Mouse (Mus musculus): Measurements from ENCODE around the gene Asna1.

Asna1 gene

GRCm38 (mm10) chr8:85025098-85025932, at the start of gene Asna1:
Asna1 (minus strand) TSS chr8:85025281.
- DNase-seq (ENCODE audit: low spot score) = peak; percentile 66

DNA sequence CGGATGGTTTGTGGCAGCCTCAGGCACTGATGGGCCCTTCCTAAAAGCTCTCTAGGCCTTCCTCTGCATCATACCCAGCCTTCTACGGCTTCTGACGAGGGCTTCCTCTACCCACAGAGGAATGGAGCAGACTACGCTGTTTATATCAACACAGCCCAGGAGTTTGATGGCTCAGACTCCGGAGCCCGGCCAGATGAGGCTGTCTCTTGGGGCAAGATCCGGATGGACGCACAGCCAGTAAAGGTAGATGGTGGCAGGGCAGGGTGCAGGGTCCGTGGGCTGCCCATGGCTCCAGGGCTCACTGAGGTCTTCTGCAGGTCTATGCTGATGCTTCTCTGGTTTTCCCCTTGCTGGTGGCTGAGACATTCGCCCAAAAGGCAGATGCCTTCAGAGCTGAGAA, 49.5 kb upstream of the Asna1 start:
- no peak for DNase-seq (ENCODE audit: low spot score)

DNA sequence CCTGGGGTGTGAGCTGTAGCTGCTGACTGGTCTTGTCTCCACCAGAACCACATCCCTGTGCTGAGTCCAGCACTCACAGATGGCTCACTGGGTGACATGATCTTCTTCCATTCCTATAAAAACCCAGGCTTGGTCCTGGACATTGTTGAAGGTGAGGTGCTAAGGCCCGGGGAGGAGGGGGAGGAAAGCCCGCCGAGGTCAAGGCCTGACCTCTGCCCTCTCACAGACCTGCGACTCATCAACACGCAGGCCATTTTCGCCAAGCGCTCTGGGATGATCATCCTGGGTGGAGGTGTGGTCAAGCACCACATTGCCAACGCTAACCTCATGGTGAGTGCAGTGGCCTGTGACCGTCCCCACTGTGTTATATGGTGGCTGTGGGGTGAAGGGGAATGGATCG, 49.1 kb upstream of the Asna1 start:
- no peak for DNase-seq (ENCODE audit: low spot score)

- no peak for DNase-seq (ENCODE audit: low spot score)
Measured at GRCm38 (mm10) chr8:85073041-85073612, 48.0 kb upstream of the Asna1 start.

DNA sequence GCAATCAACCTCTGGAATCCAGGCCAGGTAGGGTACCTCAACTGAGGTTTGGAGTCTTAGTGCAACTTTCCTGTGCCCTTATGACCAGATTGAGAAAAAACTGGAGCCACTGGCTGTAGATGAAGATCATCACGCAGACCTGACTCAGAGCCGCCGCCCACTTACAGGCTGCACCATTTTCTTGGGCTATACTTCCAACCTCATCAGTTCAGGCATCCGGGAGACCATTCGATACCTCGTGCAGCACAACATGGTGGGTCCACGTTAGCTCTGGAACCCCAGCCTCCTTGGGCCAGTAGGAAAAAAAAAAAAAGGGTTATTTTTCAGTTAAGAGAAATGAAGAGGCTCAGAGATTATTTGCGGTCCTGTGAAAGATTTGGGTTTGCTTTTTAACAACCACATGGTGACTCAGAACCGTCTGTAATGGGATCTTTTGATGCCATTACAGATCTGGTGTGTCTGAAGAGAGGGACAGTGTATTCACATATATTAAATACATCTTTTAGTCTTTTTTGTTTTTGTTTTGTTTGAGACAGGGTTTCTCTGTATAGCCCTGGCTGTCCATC, 47.4 kb upstream of the Asna1 start:
- no peak for DNase-seq (ENCODE audit: low spot score)

DNA sequence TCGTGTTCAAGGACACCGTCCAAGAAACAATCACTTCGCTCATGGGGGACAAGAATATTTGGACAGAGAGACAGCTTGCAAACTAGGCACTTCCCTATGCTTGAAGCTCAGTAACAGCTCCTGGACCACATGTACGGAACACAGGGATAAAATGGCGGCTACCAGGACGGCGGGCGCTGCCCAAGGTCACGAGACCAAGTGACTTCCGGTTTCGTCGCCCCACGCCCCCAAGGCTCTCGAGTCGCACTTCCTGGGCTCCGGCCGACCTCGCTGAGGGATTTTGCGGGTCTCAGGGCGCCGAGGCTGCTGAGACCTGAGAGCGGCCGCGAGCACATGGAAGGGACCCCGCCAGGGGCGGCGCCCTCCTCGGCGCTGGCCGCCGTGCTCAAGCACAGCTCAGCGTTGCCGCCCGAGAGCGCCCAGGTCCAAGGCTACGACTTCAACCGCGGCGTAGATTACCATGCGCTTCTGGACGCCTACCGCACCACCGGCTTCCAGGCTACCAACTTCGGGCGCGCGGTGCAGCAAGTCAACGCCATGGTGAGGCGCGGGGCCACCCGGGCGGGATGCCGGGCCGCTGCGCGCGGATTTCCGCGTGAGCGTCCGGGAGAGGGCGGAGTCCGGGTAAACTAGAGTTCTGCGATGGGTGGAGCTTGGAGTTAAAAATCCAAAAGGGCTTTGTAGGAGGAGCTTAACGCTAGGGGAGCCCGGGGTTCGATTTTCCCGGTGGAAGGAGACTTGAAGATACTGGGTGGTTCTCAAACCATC, 46.6 kb upstream of the Asna1 start, which contains the start of gene Dhps:
Dhps (plus strand) TSS at position 244 of the 768 bp plus-strand sequence.
- peak; percentile 73 for DNase-seq (ENCODE audit: low spot score)

DNA sequence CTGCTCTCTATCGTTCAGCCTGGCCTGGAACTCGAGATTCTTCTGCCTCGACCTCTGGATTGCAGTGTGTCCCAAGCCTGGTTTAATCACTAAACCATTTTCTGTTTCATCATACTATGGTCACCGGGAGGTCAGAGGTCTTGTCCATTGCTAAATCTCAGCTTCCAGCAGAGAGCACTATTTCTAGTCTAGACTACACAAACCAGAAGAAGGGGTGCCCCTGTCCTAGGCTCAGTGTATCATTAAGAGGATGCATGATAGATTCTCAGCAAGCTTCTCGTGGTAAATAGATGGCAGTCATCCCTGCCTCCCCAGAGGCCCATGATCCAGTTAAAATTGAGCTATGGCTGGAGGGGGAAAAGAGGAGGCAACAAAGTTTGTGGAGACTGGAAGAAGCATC, 46.0 kb upstream of the Asna1 start:
- DNase-seq (ENCODE audit: low spot score) = no peak

DNA sequence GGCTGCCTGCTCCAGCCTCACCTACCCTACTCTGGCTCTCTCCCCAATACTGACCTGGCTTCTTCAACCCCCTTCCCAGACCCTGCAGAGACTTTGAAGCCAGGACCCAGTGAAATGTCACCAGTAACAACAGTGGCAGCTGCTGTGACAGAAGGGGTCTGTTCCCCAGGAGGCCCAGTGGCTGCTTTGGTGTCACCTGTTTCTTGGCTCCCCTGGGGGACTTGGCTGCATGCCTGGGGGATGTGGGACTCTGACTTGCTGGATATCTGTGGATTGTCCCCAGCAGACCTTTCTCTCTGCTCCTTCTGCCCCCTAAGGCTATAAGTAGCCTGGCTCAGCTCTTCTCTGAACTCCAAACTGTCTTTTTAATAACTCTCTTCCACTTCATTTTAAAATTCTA, 42.9 kb upstream of the Asna1 start, which contains the start of gene Gm5741:
Gm5741 (minus strand) TSS at position 1 of the 400 bp plus-strand sequence.
- no peak for DNase-seq (ENCODE audit: low spot score)

DNA sequence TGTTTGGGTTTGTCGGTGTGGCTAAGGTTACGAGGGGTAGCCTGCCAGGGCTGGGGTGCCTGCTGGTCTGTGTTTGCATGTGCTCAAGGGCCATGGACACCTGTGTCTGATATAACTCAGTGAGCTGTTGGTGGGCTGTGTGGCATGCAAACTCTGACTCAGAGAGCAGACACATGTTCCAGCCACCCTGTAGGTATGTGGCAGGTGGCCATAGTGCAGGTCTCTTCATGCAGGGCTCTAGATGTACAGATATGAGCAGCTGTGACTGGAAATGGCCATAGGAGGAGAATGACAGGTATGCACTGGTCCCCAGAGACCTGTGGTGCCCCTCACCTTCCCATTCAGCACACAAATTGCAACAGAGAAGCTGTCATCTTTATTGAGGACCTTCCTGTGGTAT, 42.1 kb upstream of the Asna1 start:
- no peak for DNase-seq (ENCODE audit: low spot score)

- DNase-seq (ENCODE audit: low spot score) = no peak
Measured at GRCm38 (mm10) chr8:85065213-85065612, 40.1 kb upstream of the Asna1 start.

DNA sequence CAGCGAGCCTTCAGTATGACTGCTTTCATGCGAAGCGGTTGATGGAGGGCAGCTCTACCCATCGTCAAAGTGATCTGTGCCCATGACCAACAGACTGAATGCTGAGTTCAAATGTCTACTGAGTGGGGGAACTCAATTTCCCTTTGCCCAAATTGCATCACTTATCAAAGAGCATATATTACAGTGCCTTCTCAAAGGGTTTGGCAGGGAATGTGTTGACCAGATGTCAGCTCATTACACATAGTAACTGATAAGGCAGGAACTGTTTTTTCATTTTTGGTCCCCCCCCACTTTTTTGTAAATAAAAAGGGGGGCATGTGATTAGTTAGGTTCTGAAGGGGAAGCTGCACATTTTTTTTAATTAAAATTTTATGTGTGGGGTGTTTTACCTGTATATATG, 37.5 kb upstream of the Asna1 start:
- no peak for DNase-seq (ENCODE audit: low spot score)

GRCm38 (mm10) chr8:85059879-85060616, 35.0 kb upstream of the Asna1 start, which contains the start of gene Fbxw9:
Fbxw9 (plus strand) TSS chr8:85060055.
- DNase-seq (ENCODE audit: low spot score) = peak; percentile 78

- no peak for DNase-seq (ENCODE audit: low spot score)
Measured at GRCm38 (mm10) chr8:85057367-85057766, 32.3 kb upstream of the Asna1 start.

DNA sequence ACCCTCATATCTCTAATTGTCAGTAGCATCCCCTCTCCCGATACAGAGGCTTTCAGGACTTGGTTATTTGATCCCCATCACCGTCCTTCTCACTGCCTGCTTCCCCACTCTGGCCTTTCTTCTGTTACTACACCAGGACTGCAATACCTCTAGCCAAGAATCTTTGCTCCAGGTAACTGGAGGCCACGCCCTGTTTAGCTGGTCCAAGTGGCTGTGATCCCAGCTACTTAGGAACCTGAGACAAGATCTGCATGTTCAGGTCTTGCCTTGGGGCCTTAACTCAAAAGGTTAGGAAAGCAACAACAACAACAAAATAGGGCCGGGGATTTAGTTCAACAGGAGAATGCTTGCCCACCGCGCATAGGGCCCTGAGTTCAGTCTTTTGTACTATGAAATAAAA, 18.5 kb upstream of the Asna1 start:
- DNase-seq (ENCODE audit: low spot score) = no peak

DNA sequence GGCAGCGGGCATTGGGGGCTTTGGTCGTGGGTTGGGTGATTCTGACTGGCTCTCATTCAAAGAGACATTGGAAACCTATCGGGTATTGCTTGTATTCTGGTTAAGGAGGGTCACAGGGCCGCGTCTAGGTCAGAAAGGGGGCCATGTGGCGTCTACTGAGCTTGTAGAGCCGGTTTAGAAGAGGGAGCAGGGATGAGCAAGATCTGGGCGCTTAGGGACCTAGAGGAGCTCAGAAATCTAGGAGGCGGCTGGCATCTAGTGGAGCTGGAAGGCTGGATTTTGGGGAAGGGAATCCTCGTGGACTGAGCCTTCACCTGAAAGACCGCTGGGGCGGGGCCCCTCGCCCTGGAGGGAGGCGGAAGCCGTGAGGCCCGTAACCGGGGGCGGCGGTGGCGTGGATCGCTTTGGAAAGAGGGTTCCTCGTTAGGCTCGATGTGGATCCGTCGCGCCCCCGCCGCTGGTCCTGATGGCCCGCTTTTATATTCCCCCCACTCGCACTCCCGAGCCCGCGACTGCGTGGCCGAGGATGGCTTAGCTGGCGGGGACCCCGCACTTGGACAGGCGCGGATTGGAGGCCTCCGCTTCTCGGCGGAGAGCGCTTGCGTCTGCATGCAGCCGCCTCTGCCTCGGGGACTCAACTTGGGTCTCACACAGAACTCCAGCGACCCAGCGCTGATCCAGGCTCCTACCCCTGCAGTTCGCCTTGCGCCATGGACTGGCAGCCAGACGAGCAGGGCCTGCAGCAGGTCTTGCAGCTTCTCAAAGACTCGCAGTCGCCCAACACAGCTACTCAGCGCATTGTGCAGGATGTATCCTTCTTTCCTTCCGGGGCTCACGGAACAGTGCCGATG, 12.8 kb upstream of the Asna1 start:
- DNase-seq (ENCODE audit: low spot score) = peak; percentile 26

DNA sequence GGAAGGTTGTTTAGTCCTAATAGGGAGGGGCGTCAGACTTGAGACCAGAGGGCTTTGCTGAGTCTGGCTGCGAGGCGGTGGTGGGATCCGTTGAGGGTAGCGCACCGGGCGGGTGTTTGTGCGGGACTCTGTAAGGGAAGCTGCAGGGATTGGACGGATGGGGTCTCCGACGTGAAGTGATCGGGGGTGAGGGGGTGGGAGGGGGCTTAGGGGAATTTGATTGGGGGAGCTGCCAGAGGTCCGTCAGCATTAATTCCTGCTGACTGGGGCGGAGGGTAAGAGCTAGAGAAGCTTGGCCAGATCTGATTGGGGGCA, 12.2 kb upstream of the Asna1 start:
- DNase-seq (ENCODE audit: low spot score) = no peak

DNA sequence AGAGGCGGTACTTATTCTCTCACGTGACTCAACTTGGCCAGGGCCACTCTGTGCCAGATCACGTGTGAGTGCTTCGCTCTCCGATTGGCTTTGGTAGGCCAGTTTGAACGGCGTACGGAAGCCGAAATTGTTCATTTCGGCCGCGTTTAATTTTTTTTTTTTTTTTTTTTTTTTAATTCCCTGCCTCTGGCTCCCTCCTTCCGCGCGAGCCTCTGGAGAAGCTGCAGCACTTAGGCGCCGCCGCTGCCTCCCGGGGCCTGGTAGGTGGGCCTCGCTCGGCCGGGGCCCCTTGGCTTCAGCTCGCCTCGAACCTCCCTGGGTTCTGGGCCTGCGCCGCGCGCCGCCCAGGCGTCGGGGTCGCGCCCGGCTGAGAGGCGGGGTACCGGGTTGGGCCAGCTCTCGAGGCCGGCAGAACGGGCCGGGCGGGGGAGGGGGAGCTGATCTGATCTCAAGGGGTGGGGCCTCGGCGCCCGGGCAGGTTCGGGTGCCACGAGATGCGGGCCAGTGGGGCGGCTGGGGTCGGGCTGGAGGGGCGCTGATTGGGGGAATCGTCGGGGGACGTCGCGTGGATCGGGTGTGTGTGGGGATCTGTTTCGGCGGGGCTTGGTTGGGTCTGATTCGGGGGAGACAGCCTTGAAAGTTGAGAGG, 11.8 kb upstream of the Asna1 start, which contains the start of gene Tnpo2:
Tnpo2 (plus strand) TSS at position 198 of the 648 bp plus-strand sequence.
- DNase-seq (ENCODE audit: low spot score) = peak; percentile 80

DNA sequence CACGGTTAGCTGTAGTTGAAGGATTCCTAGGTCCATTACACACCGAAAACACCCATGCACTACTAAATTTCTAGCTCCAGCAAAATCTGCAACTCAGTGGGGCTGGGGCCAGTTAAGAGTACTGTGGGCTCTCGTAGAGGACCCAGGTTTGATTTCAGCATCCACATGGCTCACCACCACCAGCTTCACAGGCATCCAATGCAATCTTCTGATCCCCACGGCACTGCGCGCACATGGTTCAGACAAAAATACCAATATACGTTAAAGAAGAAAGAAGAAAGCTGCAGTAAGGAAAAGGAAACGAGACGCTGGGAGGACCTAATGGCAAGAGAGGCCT, 11.3 kb upstream of the Asna1 start:
- DNase-seq (ENCODE audit: low spot score) = no peak

DNA sequence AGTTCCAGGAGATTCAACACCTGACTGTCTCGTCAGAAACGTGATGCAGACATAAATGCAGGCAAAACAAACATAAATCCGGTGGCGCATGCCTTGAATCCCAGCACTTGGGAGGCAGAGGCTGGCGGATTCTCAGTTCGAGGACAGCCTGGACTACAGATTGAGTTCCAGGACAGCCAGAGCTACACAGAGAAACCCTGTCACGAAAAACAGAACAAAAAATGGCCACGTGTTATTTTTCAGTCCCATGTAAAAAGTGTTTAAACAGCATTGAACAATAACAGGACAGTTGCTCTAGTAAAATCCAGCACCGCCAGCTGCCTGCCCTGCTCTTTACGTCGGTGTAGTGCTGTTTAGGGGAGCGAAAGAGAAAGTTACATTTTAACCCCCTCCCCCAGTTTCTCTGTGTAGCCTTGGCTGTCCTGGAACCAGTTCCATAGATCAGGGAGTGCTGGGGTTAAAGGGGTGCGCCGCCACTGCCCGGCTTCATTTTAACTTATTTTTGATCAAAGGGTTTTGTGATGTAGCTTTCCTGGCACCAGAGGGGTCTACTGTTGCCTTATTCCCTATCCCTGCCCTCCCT, 10.7 kb upstream of the Asna1 start:
- peak; percentile 14 for DNase-seq (ENCODE audit: low spot score)

- no peak for DNase-seq (ENCODE audit: low spot score)
Measured at GRCm38 (mm10) chr8:85035165-85035727, 10.2 kb upstream of the Asna1 start.
